Mouse (Mus musculus): ENCODE data around the gene Crb2. TPM values are rescaled to one million over a fixed set of nuclear protein-coding genes. Genes with fewer than 3 reads are reported as not detected.

Crb2 gene
- total RNA-seq (2015) = not detected in 2 replicates
- total RNA-seq (2017) = not detected in 2 replicates

GRCm38 (mm10) chr2:37776016-37776415, at the start of gene Crb2:
Crb2 (plus strand) TSS chr2:37776249.
- no peak for ATAC-seq (replicated peaks; ENCODE audit: poor library complexity)

GRCm38 (mm10) chr2:37731241-37731801, 44.7 kb upstream of the Crb2 start:
- peak; percentile 59 for ATAC-seq (replicated peaks; ENCODE audit: poor library complexity)

GRCm38 (mm10) chr2:37734979-37735806, 40.9 kb upstream of the Crb2 start:
- ATAC-seq (replicated peaks; ENCODE audit: poor library complexity) = peak; percentile 71

GRCm38 (mm10) chr2:37735807-37736188, 40.3 kb upstream of the Crb2 start:
- ATAC-seq (replicated peaks; ENCODE audit: poor library complexity) = peak; percentile 55

GRCm38 (mm10) chr2:37741806-37742554, 34.1 kb upstream of the Crb2 start:
- no peak for ATAC-seq (replicated peaks; ENCODE audit: poor library complexity)

GRCm38 (mm10) chr2:37744773-37745395, 31.2 kb upstream of the Crb2 start:
- no peak for ATAC-seq (replicated peaks; ENCODE audit: poor library complexity)

- no peak for ATAC-seq (replicated peaks; ENCODE audit: poor library complexity)
These were observed 29.6 kb upstream of the Crb2 start for GRCm38 (mm10) chr2:37746293-37747049.

- no peak for ATAC-seq (replicated peaks; ENCODE audit: poor library complexity)
These were observed 28.1 kb upstream of the Crb2 start for GRCm38 (mm10) chr2:37747909-37748308.

GRCm38 (mm10) chr2:37748442-37749066, 27.5 kb upstream of the Crb2 start:
- no peak for ATAC-seq (replicated peaks; ENCODE audit: poor library complexity)

GRCm38 (mm10) chr2:37749323-37749722, 26.7 kb upstream of the Crb2 start:
- peak; percentile 67 for ATAC-seq (replicated peaks; ENCODE audit: poor library complexity)

- no peak for ATAC-seq (replicated peaks; ENCODE audit: poor library complexity)
These were observed 24.9 kb upstream of the Crb2 start for GRCm38 (mm10) chr2:37751114-37751513.

- ATAC-seq (replicated peaks; ENCODE audit: poor library complexity) = no peak
These were observed 19.7 kb upstream of the Crb2 start for GRCm38 (mm10) chr2:37756220-37756930.

- peak; percentile 91 for ATAC-seq (replicated peaks; ENCODE audit: poor library complexity)
These were observed 19.0 kb upstream of the Crb2 start for GRCm38 (mm10) chr2:37757016-37757415.

- no peak for ATAC-seq (replicated peaks; ENCODE audit: poor library complexity)
These were observed 18.3 kb upstream of the Crb2 start for GRCm38 (mm10) chr2:37757784-37758183.

- no peak for ATAC-seq (replicated peaks; ENCODE audit: poor library complexity)
These were observed 17.6 kb upstream of the Crb2 start for GRCm38 (mm10) chr2:37758343-37759015.

GRCm38 (mm10) chr2:37760633-37761032, 15.4 kb upstream of the Crb2 start:
- no peak for ATAC-seq (replicated peaks; ENCODE audit: poor library complexity)

GRCm38 (mm10) chr2:37763638-37764037, 12.4 kb upstream of the Crb2 start:
- no peak for ATAC-seq (replicated peaks; ENCODE audit: poor library complexity)

GRCm38 (mm10) chr2:37764514-37764913, 11.5 kb upstream of the Crb2 start:
- ATAC-seq (replicated peaks; ENCODE audit: poor library complexity) = no peak

- ATAC-seq (replicated peaks; ENCODE audit: poor library complexity) = peak; percentile 35
These were observed 11.0 kb upstream of the Crb2 start for GRCm38 (mm10) chr2:37765082-37765483.
